Mouse (Mus musculus): ENCODE measurements around the gene Mmp27.
A peak's percentile ranks its signal among the peaks of the same experiment; 100 is the strongest.

Mmp27 gene

GRCm38 (mm10) chr9:7571162-7571561 is at the start of gene Mmp27:
Mmp27 (plus strand) TSS chr9:7571396.
- DNase-seq (ENCODE audit: extremely low spot score, low spot score) = no peak

- no peak for DNase-seq (ENCODE audit: extremely low spot score, low spot score)
Measured at GRCm38 (mm10) chr9:7526255-7526940, 44.8 kb upstream of the Mmp27 start.

DNA sequence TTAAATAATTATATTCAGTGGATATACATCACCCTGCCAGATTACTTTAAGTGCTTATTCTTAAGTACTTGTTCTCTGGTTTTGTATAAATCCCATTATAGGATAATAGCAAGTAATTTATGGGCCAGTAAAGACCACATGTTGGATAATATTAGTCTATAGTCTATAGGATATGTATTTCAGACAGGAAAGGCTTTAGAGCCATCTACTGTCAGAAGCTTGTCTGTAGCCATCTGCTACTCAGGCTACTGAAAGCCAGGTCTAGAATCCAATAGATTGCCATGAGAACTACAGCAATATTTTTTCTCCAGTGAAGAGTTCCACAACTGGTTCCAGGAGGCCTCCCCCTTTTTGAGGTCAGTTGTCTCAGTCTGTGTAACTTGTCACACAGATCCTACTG is 28.4 kb upstream of the Mmp27 start:
- no peak for DNase-seq (ENCODE audit: extremely low spot score, low spot score)

DNA sequence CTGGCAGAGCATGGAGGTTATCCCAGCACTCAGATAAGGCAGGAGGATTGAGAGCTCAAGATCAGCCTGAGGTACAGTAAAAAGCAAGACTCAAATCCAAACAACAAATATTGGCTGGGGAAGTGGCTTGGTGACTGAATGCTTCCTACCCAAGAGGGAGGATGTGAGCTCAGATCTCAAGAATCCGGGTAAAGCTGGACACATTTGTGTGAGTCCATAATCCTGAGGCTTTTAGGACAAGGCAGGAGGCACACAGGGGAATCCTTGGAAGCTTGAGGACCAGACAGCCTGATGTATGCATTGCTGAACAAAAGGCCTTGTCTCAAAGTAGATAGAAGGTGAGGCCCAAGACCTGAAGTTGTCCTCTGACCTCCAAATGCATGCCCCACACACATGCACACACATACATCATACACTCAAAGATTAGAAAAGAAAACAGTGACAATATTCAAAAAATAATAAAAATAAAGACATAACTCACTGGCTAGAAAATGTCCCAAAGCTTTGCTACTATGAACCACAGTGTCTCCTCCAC is 26.2 kb upstream of the Mmp27 start:
- DNase-seq (ENCODE audit: extremely low spot score, low spot score) = no peak

GRCm38 (mm10) chr9:7545471-7545870 is 25.7 kb upstream of the Mmp27 start:
- peak; percentile 23 for DNase-seq (ENCODE audit: extremely low spot score, low spot score)

GRCm38 (mm10) chr9:7545920-7546319 is 25.3 kb upstream of the Mmp27 start:
- no peak for DNase-seq (ENCODE audit: extremely low spot score, low spot score)

DNA sequence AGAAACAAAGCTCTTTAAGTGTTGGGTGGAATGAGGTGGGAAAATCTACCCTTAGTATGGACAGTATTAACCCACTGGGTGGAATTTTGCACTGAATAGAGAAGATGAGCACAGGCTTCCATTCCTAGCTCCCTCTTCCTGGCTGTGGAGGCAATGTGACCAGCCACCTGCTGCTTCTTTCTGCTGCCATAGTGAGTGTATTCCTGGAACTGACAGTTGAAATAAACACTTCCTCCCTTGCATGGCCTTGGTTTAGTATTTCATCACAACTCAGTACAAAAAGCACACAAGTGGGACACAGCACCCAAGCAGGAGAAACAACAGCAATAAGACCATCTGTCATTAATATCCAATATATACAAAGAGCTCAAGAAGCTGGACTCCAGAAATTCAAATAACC is 19.3 kb upstream of the Mmp27 start:
- no peak for DNase-seq (ENCODE audit: extremely low spot score, low spot score)

GRCm38 (mm10) chr9:7553536-7553935 is 17.7 kb upstream of the Mmp27 start:
- DNase-seq (ENCODE audit: extremely low spot score, low spot score) = no peak

- DNase-seq (ENCODE audit: extremely low spot score, low spot score) = no peak
Measured at GRCm38 (mm10) chr9:7554382-7554781, 16.8 kb upstream of the Mmp27 start.

DNA sequence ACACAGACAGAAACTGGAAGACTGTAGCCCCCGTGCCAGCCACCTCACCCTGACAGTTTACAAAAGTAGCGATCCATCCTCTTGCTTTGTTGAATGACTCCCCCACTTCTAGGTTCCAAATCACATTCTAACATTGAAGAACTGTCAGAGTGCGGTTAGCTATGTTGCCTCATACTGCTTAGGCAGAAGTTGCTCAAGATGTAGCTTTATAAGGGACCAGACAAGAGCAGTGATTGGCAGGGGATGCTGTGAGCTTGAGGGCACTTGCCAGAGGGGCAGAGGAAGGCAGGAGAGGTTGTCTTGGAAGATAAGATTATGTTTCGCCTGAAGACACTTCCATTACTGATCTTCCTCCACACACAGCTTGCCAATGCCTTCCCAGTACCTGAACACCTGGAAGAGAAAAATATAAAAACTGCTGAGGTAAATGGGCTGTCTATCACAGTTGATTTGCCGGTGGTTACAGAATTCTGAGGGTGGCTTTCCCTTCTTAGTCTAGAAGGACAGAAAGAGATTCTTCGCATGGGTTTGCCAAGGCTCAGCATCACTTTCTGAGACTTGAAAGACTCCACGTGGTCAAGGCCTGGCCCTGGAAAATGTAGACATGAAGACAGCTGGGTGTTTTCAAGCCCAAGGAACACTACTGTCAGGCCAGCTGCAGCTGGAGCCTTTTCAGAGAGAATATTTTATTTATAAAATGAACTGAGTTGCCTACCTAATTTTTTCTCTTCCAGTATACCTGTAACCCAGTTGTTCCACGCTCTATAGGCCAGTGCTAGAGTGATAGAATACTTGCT is 12.8 kb upstream of the Mmp27 start, which contains the start of gene Mmp8:
TSS of gene Mmp8 (plus strand) at position 236 of the 797 bp plus-strand sequence.
- DNase-seq (ENCODE audit: extremely low spot score, low spot score) = no peak

DNA sequence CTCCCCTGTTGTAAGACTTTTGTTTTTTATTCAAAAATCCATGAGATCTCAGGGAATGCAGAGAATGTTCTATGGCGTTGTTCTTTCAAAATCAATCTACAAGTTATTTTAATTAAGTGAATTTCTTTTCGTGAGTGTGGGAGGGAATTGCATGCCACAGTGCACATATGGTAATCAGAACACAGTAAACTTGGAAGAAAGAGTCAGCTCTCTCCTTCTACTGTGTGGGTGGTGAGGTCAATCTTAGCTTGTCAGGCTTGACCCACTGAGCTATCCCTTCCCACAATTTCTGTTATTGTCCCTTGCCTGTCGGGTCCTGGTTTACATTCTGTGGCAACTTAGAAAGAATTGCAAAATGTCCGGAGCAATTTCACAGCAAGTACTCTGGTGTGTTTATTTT is 11.2 kb upstream of the Mmp27 start:
- no peak for DNase-seq (ENCODE audit: extremely low spot score, low spot score)

DNA sequence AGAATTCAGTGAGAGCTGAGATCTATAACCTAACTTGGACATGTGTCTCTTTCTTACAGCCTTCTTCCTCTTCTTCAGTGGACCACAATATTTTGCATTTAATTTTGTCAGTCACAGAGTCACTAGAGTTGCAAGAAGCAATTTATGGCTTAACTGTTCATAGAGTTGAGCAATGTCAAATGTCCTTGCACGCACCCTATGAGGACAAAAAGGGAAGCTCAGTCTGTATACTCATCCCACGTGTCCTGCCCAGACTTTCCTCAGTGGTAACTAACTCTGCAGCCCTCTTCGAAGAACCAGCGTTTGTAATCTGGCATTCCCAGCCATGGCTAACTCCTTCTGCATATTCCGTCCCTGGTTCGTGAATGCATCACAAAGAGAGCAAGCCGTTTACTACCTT is 3.8 kb upstream of the Mmp27 start:
- DNase-seq (ENCODE audit: extremely low spot score, low spot score) = no peak

- no peak for DNase-seq (ENCODE audit: extremely low spot score, low spot score)
Measured at GRCm38 (mm10) chr9:7567923-7568322, 3.3 kb upstream of the Mmp27 start.

GRCm38 (mm10) chr9:7570485-7570884 is 711 bp upstream of the Mmp27 start:
- no peak for DNase-seq (ENCODE audit: extremely low spot score, low spot score)

DNA sequence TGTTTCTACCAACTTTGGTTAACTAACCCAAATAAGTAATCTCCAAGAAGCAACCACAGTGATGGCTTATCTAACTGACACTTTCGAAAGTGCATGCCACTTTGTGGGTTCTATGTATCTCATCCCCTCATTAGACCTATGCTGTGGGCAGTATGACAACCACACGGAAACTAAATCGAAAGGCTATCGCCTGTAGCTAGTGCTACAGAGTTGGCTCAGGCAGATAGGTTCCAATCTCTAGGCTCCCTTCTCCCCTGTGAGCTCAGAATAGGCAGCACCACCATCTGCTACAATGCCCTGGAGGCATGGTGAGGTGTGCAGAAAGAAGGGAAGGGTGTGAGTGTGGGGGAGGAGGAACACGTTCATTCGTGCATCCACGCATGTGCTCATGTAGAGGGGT is 992 bp downstream of the Mmp27 start:
- DNase-seq (ENCODE audit: extremely low spot score, low spot score) = no peak

DNA sequence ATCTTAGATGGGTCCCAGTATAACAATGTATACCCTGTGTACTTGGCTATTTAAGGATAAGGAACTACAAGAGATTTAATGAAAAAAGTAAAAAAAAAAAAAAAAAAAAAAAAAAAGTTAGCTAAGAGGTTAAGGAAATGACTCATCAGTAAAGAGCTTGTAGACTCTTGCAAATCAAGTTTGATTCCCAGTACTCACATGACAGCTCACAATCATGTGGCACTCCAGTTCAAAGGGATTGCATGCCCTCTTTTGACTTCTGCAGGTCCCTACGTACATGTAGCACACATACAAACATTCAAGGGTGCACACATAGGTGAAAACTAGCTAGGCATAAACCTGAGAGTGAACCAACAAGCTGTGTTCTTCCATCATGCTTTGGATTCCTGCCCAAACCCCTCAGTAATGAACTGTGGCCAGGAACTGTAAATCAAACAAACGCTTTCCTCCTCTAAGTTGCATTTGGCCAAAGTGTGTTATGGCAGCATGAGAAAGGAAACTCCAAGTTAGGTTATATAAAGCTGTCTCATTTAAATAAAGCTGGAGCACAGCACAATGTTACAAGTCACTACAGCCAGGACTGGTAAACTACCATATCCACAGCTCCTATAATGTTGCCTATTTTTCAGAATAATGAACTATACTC is 1.6 kb downstream of the Mmp27 start:
- no peak for DNase-seq (ENCODE audit: extremely low spot score, low spot score)

DNA sequence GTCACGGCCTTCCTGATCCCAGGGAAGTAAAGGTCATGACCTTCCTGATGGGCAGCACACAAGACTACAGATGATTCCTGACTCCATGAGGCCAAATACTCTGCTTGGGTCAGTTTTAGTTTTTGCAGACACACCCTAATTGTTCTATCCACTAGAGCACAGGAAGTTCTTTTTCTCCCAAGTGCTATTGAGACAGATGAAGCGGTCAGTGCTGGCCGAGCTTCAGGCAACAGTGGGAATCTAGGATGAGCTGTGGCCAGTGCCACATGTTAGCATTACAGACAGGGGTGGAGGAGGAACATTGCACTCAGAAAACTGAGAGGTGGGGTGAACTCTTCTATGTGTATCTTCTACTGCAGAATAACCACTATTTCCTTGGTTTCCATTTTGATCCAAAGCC is 4.3 kb downstream of the Mmp27 start:
- no peak for DNase-seq (ENCODE audit: extremely low spot score, low spot score)

- no peak for DNase-seq (ENCODE audit: extremely low spot score, low spot score)
Measured at GRCm38 (mm10) chr9:7577371-7577770, 6.2 kb downstream of the Mmp27 start.

DNA sequence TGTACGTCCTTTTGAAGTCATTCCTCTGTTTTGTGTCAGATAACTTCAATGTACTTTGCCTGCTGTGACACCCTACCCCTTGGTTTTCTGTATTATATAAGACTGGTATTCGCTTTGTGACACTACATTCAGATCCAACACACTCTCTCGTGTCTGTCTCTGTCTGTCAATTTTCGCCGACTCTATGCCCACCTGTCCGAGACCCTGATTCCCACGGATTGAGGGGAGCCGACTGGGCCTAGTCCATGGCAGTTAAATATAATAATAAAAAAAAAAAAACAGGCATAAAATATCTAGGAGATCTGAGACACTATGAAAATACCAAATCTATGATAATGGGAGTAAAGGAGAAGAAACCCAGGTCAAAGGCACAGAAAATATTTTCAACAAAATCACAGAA is 18.9 kb downstream of the Mmp27 start:
- DNase-seq (ENCODE audit: extremely low spot score, low spot score) = no peak

GRCm38 (mm10) chr9:7593272-7593812 is 22.1 kb downstream of the Mmp27 start:
- DNase-seq (ENCODE audit: extremely low spot score, low spot score) = no peak

GRCm38 (mm10) chr9:7594816-7595540 is 23.8 kb downstream of the Mmp27 start:
- peak; percentile 57 for DNase-seq (ENCODE audit: extremely low spot score, low spot score)
